Mouse (Mus musculus) G1E (cell line): ENCODE measurements around the gene Atrx. TPM values are rescaled to one million over a fixed set of nuclear protein-coding genes. Genes with fewer than 3 reads are reported as not detected.

Experiments used
- ATAC-seq: 2 replicates; pipeline ENCODE4 v1.8.0; 2016; ENCODE audit warnings: mild to moderate bottlenecking; ENCODE audit not compliant: insufficient number of reproducible peaks, poor library complexity, low FRiP score, severe bottlenecking; ENCODE audit errors: extremely low read depth
- DNase-seq: peaks from one replicate; pipeline ENCODE4 v3.0.0; 2012; ENCODE audit warnings: low spot score
- H3K27me3 ChIP-seq: 2 replicates; pipeline ENCODE4 v1.6.1; 2012; ENCODE audit warnings: mild to moderate bottlenecking, low read length, inconsistent platforms; ENCODE audit not compliant: insufficient read depth
- H3K36me3 ChIP-seq: replicated peaks from 2 replicates; pipeline ENCODE3; 2012; ENCODE audit warnings: mild to moderate bottlenecking, inconsistent platforms
- H3K4me1 ChIP-seq: 2 replicates; pipeline ENCODE4 v1.6.1; 2012; ENCODE audit warnings: low read depth, low read length, inconsistent platforms, mixed read lengths; ENCODE audit not compliant: insufficient read depth
- H3K4me3 ChIP-seq: 2 replicates; pipeline ENCODE4 v1.5.1; 2012; ENCODE audit warnings: low read depth, mild to moderate bottlenecking, inconsistent platforms, low read length, moderate library complexity, mixed read lengths
- H3K9me3 ChIP-seq: replicated peaks from 2 replicates; pipeline ENCODE4 v1.6.1; 2012; ENCODE audit warnings: inconsistent platforms
- CTCF ChIP-seq: IDR thresholded peaks from 2 replicates; pipeline ENCODE4 v1.5.1; 2012; ENCODE audit warnings: low read depth, low read length, inconsistent platforms, mixed read lengths
- GATA1 ChIP-seq: IDR thresholded peaks from 2 replicates; pipeline ENCODE4 v1.6.1; 2012; ENCODE audit warnings: borderline replicate concordance, low read length, inconsistent platforms, mixed read lengths
- GATA2 ChIP-seq: IDR thresholded peaks from 2 replicates; pipeline ENCODE4 v1.6.1; 2012; ENCODE audit warnings: low read depth, low read length, inconsistent platforms, borderline replicate concordance
- POLR2AphosphoS5 ChIP-seq: IDR thresholded peaks from 2 replicates; pipeline ENCODE4 v1.6.1; 2012; ENCODE audit warnings: low read depth, low read length, inconsistent platforms; ENCODE audit not compliant: insufficient replicate concordance
- TAL1 ChIP-seq: conservative IDR thresholded peaks from 2 replicates; pipeline ENCODE4 v1.6.1; 2012; ENCODE audit warnings: low read depth, low read length, inconsistent platforms, mixed read lengths
- polyA plus RNA-seq: library from polyadenylated mRNA; stranded (reverse); fragments of >175 nt; gene quantifications from 2 replicates; pipeline ENCODE4 v1.2.3, GENCODE M21; 2012
- total RNA-seq, 2 experiments: library from RNA; stranded (forward) in 1 of 2; stranded (reverse) in 1 of 2; fragments of 200-1000 nt in 1 of 2; fragments of >200 nt in 1 of 2; fragmentation: Nextera tagmentation in 1 of 2; gene quantifications; 2 replicates each; pipeline ENCODE4 v1.2.3; 2014 to 2017

Gene Atrx
- total and polyA plus RNA-seq, 3 experiments: 32.6 to 302 (median 269) TPM

DNA sequence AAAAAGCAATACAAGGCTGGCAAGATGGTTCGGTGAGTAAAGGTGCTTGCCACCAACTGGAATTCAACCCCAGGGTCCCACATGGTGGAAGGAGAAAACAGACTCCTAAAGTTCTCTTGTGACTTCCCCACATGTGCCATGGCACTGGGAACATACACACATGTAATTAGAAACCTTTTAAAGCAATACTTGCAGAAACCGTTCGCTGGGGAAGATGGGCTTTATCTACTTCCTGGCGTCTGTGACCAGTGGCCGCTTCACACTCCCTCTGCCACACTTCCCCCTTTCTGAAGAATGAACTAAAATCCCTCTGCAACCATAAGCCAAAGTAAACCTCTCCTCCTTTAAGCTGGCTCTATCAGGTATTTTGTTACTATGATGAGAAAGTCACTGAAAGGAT lies 104.7 kb downstream of the Atrx start:
- no peaks in the 10 kb centered on the region for H3K4me1 ChIP-seq
- ATAC-seq (no peak), DNase-seq (no peak)
- TF ChIP-seq CTCF (no peak), TAL1 (no peak), GATA1 (no peak), POLR2AphosphoS5 (no peak), GATA2 (no peak)
- no peaks in the 10 kb centered on the region for H3K27me3 ChIP-seq
- no peaks in the 10 kb centered on the region for H3K9me3 ChIP-seq
- no peak overlapping the region for H3K4me3 ChIP-seq
- peaks cover 56% of the 10 kb centered on the region for H3K36me3 ChIP-seq

DNA sequence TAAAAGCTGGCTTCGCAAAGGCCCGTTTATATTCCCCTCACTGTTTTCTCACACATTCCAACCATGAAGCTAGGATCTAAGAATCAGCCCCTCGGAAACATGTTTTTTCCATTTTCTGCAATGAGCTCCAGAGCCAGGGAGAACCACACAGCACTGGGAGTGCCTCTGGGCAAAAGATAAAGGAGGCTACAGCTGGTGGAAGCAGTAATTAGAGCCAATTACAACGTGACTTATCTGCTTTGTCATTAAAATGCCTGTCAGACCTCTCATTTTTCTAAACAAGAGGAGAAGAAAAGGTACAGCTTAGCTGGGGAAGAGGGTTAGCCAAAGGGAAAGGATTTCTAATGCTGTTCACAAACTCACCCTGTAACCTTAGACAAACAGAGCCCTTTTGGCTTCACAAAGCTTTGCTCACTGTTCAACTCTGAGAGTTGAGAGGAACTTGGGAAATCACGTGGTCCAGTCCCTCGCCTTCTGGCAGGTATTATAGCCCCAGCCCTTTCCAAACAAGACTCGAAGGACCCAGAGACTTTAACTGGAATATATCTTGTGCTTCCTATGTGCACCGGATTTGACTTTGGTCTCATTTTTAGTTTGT lies 134.3 kb downstream of the Atrx start:
- peaks cover 13% of the 10 kb centered on the region for H3K36me3 ChIP-seq
- no peak for DNase-seq
- no peak for ATAC-seq
- H3K9me3 ChIP-seq: no peaks in the 10 kb centered on the region
- H3K4me1 ChIP-seq: no peaks in the 10 kb centered on the region
- H3K4me3 ChIP-seq: no peak overlapping the region
- TF ChIP-seq GATA1 (no peak), GATA2 (no peak), CTCF (no peak), TAL1 (no peak), POLR2AphosphoS5 (no peak)
- no peaks in the 10 kb centered on the region for H3K27me3 ChIP-seq

DNA sequence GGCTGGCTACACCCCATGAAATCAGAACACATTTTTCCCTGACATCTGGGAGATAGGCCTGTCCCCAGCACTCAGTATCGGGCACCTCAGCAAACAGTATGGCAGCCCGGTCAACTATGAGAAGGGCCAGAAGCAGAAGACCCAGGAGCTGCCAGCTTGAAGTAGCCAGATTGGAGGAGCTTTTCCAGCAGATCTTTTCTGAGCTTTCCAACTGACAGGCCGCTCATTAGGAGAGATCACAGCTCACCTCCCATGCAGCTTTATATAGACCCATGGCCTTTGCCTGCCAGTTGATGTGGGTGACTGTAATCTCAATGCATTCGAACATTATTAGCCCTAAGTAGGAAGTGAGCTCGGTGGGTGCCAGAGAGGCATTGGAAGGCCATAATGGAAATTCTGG lies 155.9 kb downstream of the Atrx start:
- H3K9me3 ChIP-seq: no peaks in the 10 kb centered on the region
- TF ChIP-seq GATA1 (no peak), CTCF (no peak), TAL1 (no peak), POLR2AphosphoS5 (no peak), GATA2 (no peak)
- H3K36me3 ChIP-seq: no peaks in the 10 kb centered on the region
- no peaks in the 10 kb centered on the region for H3K27me3 ChIP-seq
- H3K4me3 ChIP-seq: no peak overlapping the region
- no peak for DNase-seq
- no peak for ATAC-seq
- H3K4me1 ChIP-seq: no peaks in the 10 kb centered on the region

DNA sequence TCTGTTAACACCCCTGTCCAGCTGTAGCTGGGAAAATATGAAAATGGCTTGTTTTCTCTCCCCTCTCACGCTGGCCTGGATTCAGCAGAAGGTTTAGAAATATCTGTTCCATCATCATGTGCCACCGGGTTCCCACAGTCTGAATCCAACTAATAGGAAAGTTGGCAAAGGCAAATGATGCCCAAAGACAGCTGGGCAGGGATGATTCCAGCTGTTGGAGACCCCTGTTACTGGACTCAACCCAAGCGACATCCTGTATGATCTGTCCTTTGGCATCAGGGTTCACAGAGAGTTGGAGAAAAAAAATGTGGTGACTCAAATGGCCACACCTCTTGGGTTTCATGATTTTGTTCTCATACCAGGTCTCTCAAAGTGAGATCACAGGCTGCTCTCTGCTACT lies 161.3 kb downstream of the Atrx start:
- H3K4me3 ChIP-seq: no peak overlapping the region
- DNase-seq: no peak
- ATAC-seq: no peak
- H3K36me3 ChIP-seq: no peaks in the 10 kb centered on the region
- H3K9me3 ChIP-seq: no peaks in the 10 kb centered on the region
- no peaks in the 10 kb centered on the region for H3K4me1 ChIP-seq
- TF ChIP-seq POLR2AphosphoS5 (no peak), TAL1 (no peak), GATA2 (no peak), GATA1 (no peak), CTCF (no peak)
- peaks cover 6% of the 10 kb centered on the region; the same call in 1 of the 2 replicates for H3K27me3 ChIP-seq

DNA sequence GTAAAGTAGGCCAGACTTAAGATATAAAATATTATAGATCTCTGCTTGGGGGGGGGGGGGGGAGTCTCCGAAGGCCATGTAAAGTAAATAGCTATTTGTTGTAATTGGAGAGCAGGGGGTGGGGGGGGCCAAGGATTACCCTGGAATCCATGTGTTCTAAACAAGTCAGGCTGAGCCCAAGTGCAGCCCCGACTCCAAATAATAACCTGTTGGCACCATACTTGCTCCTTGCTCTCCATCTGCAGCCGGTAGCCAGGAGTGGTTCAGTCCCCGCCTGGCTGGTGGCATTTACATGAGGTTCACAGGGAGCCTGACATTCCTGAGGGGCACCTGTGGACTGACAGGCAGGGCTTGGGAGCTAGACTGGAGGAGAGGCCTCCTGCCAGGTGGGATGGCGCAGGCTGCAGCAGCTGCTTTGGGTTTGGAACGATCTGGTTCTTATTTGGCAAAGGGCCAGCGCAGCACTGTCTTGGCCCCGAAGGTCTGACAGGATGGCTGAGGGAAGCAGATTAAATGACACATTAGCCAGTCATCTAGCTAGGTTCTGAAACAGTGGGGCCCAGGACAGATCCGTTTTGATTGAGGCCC lies 161.9 kb downstream of the Atrx start:
- ATAC-seq (no peak), DNase-seq (no peak)
- Histone ChIP-seq H3K4me1 (no peaks in the 10 kb centered on the region), H3K4me3 (no peak overlapping the region), H3K27me3 (peaks cover 6% of the 10 kb centered on the region; the same call in 1 of the 2 replicates), H3K36me3 (no peaks in the 10 kb centered on the region), H3K9me3 (no peaks in the 10 kb centered on the region)
- TF ChIP-seq GATA1 (no peak), TAL1 (no peak), GATA2 (no peak), CTCF (no peak), POLR2AphosphoS5 (no peak)

DNA sequence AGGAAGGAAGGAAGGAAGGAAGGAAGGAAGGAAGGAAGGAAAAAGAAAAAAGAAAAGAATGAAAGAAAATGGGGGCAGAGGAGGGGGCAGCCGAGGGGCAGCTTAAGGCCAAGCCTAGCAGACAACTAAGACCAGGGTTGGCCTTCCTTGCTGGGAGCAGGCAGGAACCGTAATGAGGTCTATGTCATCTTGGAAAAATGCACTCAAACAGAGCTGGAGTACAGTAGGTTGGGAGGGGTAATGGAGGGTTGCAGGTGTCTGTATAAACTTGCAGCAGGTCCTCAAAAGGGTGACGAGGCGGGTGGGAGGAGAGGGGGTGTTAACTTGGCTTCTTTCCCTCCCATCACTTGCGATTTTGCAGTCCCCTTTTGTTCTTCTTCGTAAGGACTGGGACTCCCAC lies 163.2 kb downstream of the Atrx start:
- H3K27me3 ChIP-seq: peaks cover 6% of the 10 kb centered on the region; the same call in 1 of the 2 replicates
- ATAC-seq: no peak

More for the DNA sequence above, 163.2 kb downstream of the Atrx start:
- no peaks in the 10 kb centered on the region for H3K4me1 ChIP-seq
- DNase-seq: no peak
- H3K9me3 ChIP-seq: no peaks in the 10 kb centered on the region
- no peaks in the 10 kb centered on the region for H3K36me3 ChIP-seq
- TF ChIP-seq TAL1 (no peak), GATA1 (no peak)
- H3K4me3 ChIP-seq: no peak overlapping the region
